Mouse (Mus musculus) heart, embryonic 11.5 days (tissue): Measurements from ENCODE around the gene Jarid2. TPM values are rescaled to one million over a fixed set of nuclear protein-coding genes. Genes with fewer than 3 reads are reported as not detected.
A peak's percentile ranks its signal among the peaks of the same experiment; 100 is the strongest.
"Not testable (repeated sequence)": the region's sequence is repeated elsewhere in the genome, so short reads cannot be mapped to it uniquely, and the experiment has no call there.

Experiments
- ATAC-seq: fragments of 200-750 bp; cut with Nextera tagmentation; replicated peaks from 2 replicates; pipeline ENCODE4 v1.8.0; 2017; ENCODE audit warnings: moderate library complexity; ENCODE audit not compliant: insufficient number of reproducible peaks, low FRiP score, low TSS enrichment
- H3K27ac ChIP-seq: fragments of 300-500 bp; sonication (generic); 2 replicates; pipeline ENCODE4 v1.5.1; 2014; ENCODE audit warnings: mild to moderate bottlenecking, low read depth, low read length
- H3K27me3 ChIP-seq: fragments of 300-500 bp; sonication (generic); 2 replicates; pipeline ENCODE4 v1.6.1; 2014; ENCODE audit warnings: mild to moderate bottlenecking, low read length, mixed read lengths; ENCODE audit not compliant: control insufficient read depth, insufficient read depth
- H3K36me3 ChIP-seq: fragments of 300-500 bp; sonication (generic); 2 replicates; pipeline ENCODE4 v1.6.1; 2014; ENCODE audit warnings: mild to moderate bottlenecking, low read length, moderate library complexity, mixed read lengths; ENCODE audit not compliant: control insufficient read depth, insufficient read depth
- H3K4me1 ChIP-seq: fragments of 300-500 bp; sonication (generic); 2 replicates; pipeline ENCODE4 v1.6.1; 2014; ENCODE audit warnings: low read length; ENCODE audit not compliant: control insufficient read depth, insufficient read depth
- H3K4me2 ChIP-seq: fragments of 300-500 bp; sonication (generic); 2 replicates; pipeline ENCODE4 v1.6.1; 2014; ENCODE audit warnings: mild to moderate bottlenecking, moderate library complexity
- H3K4me3 ChIP-seq: fragments of 300-500 bp; sonication (generic); 2 replicates; pipeline ENCODE4 v1.5.1; 2014; ENCODE audit warnings: low read depth, low read length
- H3K9ac ChIP-seq: fragments of 300-500 bp; sonication (generic); 2 replicates; pipeline ENCODE4 v1.6.1; 2014; ENCODE audit warnings: mild to moderate bottlenecking, low read depth, low read length, moderate library complexity
- H3K9me3 ChIP-seq: fragments of 300-500 bp; sonication (generic); replicated peaks from 2 replicates; pipeline ENCODE4 v1.6.1; 2016; ENCODE audit warnings: low read length; ENCODE audit not compliant: control insufficient read depth
- WGBS: fragments of 180-500 bp; shearing (Covaris S2); extraction: QIAGEN DNeasy Blood & Tissue Kit; methylation state at CpG from one replicate; pipeline ENCODE4 v1.1.7; 2014; ENCODE audit not compliant: insufficient replicate concordance; 5-methylcytosine and 5-hydroxymethylcytosine counted together
- polyA plus RNA-seq: library from polyadenylated mRNA; unstranded; fragments of >200 nt; fragmentation: Nextera tagmentation; extraction: Ambion mirVana; gene quantifications from 2 replicates; pipeline ENCODE4 v1.2.1, GENCODE M21; 2014

The Jarid2 gene
- polyA plus RNA-seq, 1 experiment from 2014 or later = 22.4 TPM

DNA sequence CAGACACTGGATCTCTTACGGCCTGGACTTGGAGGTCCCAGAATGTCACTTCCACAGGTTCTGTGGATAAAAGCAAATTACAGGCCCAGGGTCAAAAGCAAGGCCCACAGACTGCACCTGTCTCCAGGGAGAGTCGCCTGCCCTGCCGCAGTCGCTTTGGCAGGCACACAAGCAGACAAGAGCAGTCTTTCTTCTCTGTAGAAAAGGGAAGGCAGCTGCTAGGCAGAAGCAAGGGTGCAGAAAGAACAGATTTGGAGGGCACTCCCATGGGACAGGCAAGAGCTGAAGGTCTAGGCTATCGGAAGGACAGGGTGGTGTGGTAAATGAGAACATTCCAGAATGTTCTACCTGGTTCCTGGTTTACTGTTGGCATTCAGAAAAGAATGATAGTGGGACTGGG, 22.1 kb upstream of the Jarid2 start:
- ATAC-seq = no peak
- Histone ChIP-seq H3K4me2 (no peak overlapping the region), H3K27me3 (no peaks in the 10 kb centered on the region), H3K4me3 (no peak overlapping the region), H3K9me3 (no peaks in the 10 kb centered on the region), H3K4me1 (no peaks in the 10 kb centered on the region; the same call in 1 of the 2 replicates), H3K27ac (no peak overlapping the region), H3K9ac (no peak overlapping the region), H3K36me3 (no peaks in the 10 kb centered on the region)
- 87% methylated on average over 5 of the region's 5 CpGs for WGBS

GRCm38 (mm10) chr13:44708336-44709017, 20.8 kb upstream of the Jarid2 start:
- Histone ChIP-seq H3K36me3 (no peaks in the 10 kb centered on the region), H3K4me2 (no peak overlapping the region), H3K27me3 (no peaks in the 10 kb centered on the region), H3K4me1 (no peaks in the 10 kb centered on the region; the same call in 1 of the 2 replicates), H3K9me3 (no peaks in the 10 kb centered on the region), H3K4me3 (no peak overlapping the region), H3K9ac (no peak overlapping the region), H3K27ac (no peak overlapping the region)
- ATAC-seq = no peak
- 89% methylated on average over 14 of the region's 14 CpGs for WGBS

DNA sequence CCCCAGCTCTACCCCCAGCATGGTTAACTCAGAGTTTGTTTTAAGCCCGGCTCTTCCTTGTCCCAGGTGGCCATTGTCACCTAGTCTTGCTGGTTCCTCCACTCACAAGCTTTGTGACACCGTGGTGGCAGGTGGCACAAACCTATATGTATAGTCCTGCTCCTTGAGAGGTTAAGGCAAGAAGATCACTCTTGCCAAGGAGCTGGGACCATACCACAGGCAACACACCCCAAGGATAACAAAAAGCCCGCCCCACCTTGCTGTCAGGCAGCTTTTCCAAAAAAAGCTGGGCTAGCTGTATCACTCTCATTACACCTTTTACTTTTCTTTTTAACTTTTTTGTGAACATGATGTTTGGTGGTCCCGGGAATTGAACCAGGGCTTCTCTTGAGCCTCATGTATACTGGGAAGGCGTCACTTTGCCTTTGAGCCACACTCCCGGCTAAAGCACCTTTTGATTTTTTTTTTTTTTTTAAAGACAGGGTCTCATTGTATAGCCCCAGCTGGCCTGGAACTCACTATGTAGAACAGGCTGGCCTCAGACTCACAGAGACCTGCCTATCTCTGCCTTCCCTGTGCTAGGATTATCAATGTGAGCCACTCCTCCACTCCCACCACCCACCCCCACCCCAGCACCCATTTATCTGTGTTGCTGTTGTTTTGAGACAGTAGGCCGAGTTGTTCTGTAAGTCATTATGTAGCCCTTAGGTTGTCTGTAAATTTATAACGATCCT, 19.4 kb upstream of the Jarid2 start:
- Histone ChIP-seq H3K27me3 (no peaks in the 10 kb centered on the region), H3K27ac (peak overlapping the region; percentile 71), H3K4me2 (peak overlapping the region; percentile 22; the same call in 1 of the 2 replicates)

GRCm38 (mm10) chr13:44711062-44711461, 18.2 kb upstream of the Jarid2 start:
- Histone ChIP-seq H3K27ac (no peak overlapping the region; the same call in 1 of the 2 replicates), H3K9me3 (no peaks in the 10 kb centered on the region), H3K4me1 (no peaks in the 10 kb centered on the region; the same call in 1 of the 2 replicates), H3K27me3 (no peaks in the 10 kb centered on the region), H3K9ac (no peak overlapping the region), H3K4me2 (no peak overlapping the region), H3K36me3 (no peaks in the 10 kb centered on the region), H3K4me3 (no peak overlapping the region)
- ATAC-seq = no peak
- 55% methylated on average over 5 of the region's 5 CpGs for WGBS

More for the DNA sequence above, 19.4 kb upstream of the Jarid2 start:
- WGBS = 56% methylated on average over 8 of the region's 8 CpGs
- ATAC-seq = peak; percentile 91
- Histone ChIP-seq H3K4me3 (no peak overlapping the region), H3K36me3 (no peaks in the 10 kb centered on the region), H3K9me3 (no peaks in the 10 kb centered on the region), H3K9ac (0 out of 2 replicates have a peak overlapping the region, but pooled peaks have one; percentile 5), H3K4me1 (no peaks in the 10 kb centered on the region; the same call in 1 of the 2 replicates)

DNA sequence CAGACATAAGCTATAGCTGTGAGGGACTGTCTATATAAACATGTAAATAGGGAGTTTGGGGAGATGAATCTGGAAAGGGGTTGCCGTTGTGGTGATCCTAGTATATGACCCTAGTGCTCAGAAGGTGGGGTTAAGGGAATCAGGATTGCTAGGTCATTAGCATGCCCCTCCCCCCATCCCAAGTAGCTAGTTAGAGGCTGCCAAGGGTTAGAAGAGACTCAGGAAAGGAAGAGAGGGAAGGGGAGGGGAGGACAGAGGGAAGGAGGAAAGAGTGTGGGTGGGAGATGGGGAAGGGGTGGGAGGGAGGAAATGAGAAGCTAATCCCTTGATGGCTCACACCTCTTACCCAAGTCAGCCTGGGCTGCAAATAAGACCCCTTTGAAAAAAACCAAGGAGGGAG, 17.4 kb upstream of the Jarid2 start:
- no peak for ATAC-seq
- Histone ChIP-seq H3K9me3 (no peaks in the 10 kb centered on the region), H3K27me3 (no peaks in the 10 kb centered on the region), H3K9ac (no peak overlapping the region), H3K36me3 (no peaks in the 10 kb centered on the region), H3K4me1 (no peaks in the 10 kb centered on the region; the same call in 1 of the 2 replicates), H3K27ac (no peak overlapping the region), H3K4me2 (no peak overlapping the region), H3K4me3 (no peak overlapping the region)
- 23% methylated on average over 1 of the region's 1 CpGs for WGBS

- Histone ChIP-seq H3K4me3 (no peak overlapping the region), H3K27me3 (no peaks in the 10 kb centered on the region), H3K9me3 (no peaks in the 10 kb centered on the region), H3K27ac (no peak overlapping the region), H3K4me2 (no peak overlapping the region), H3K9ac (no peak overlapping the region), H3K36me3 (no peaks in the 10 kb centered on the region), H3K4me1 (no peaks in the 10 kb centered on the region; the same call in 1 of the 2 replicates)
- no peak for ATAC-seq
- WGBS = 45% methylated on average over 10 of the region's 10 CpGs
These were observed 13.9 kb upstream of the Jarid2 start for GRCm38 (mm10) chr13:44715187-44715885.

GRCm38 (mm10) chr13:44717838-44718237, 11.4 kb upstream of the Jarid2 start:
- Histone ChIP-seq H3K4me2 (no peak overlapping the region), H3K4me3 (no peak overlapping the region), H3K27ac (no peak overlapping the region), H3K36me3 (no peaks in the 10 kb centered on the region), H3K9ac (no peak overlapping the region), H3K4me1 (no peaks in the 10 kb centered on the region), H3K27me3 (no peaks in the 10 kb centered on the region), H3K9me3 (no peaks in the 10 kb centered on the region)
- ATAC-seq = no peak
- 92% methylated on average over 9 of the region's 9 CpGs for WGBS

GRCm38 (mm10) chr13:44718465-44718864, 10.8 kb upstream of the Jarid2 start:
- not testable (repeated sequence) for ATAC-seq, H3K9ac ChIP-seq, H3K4me1 ChIP-seq, H3K9me3 ChIP-seq, H3K27me3 ChIP-seq, H3K27ac ChIP-seq, H3K36me3 ChIP-seq, H3K4me3 ChIP-seq, H3K4me2 ChIP-seq
- WGBS = 94% methylated on average over 5 of the region's 5 CpGs
